Mouse (Mus musculus) gastrocnemius, postnatal 14 days (tissue): ENCODE measurements around the gene Slc38a6. TPM values are rescaled to one million over a fixed set of nuclear protein-coding genes. Genes with fewer than 3 reads are reported as not detected.
A peak's percentile ranks its signal among the peaks of the same experiment; 100 is the strongest.

ENCODE experiments used
- DNase-seq: peaks from one replicate; pipeline ENCODE4 v3.0.0; 2021; ENCODE audit warnings: mixed read lengths
- intact Hi-C: fragments of 180-260 bp; cut with DNase I; formaldehyde crosslinking; loops from one replicate; pipeline ENCODE4 v1.15.1; 2025; ENCODE audit warnings: low total_unique reads
- total RNA-seq, 2 experiments: library from RNA; stranded (reverse); gene quantifications; 2 replicates each; pipeline ENCODE4 v1.2.3; 2021

Gene Slc38a6
- total RNA-seq, 2 experiments from 2014 or later = 4.5 to 5.5 TPM

- no peak for DNase-seq
- intact Hi-C loops = no loop called here
Measured at GRCm38 (mm10) chr12:73350982-73351381, 64.4 kb downstream of the Slc38a6 start.

GRCm38 (mm10) chr12:73351746-73352145 is 65.2 kb downstream of the Slc38a6 start:
- intact Hi-C loops = no loop called here
- no peak for DNase-seq

GRCm38 (mm10) chr12:73353362-73353761 is 66.8 kb downstream of the Slc38a6 start:
- intact Hi-C loops = no loop called here
- DNase-seq = peak; percentile 62

- DNase-seq = no peak
- intact Hi-C loops = no loop called here
Measured at GRCm38 (mm10) chr12:73354521-73354920, 67.9 kb downstream of the Slc38a6 start.

GRCm38 (mm10) chr12:73355084-73355775 is 68.7 kb downstream of the Slc38a6 start:
- no peak for DNase-seq
- intact Hi-C loops = no loop called here

GRCm38 (mm10) chr12:73356696-73357095 is 70.1 kb downstream of the Slc38a6 start:
- intact Hi-C loops = no loop called here
- no peak for DNase-seq

- intact Hi-C loops = no loop called here
- DNase-seq = no peak
Measured at GRCm38 (mm10) chr12:73357311-73357710, 70.7 kb downstream of the Slc38a6 start.

- intact Hi-C loops = no loop called here
Measured at GRCm38 (mm10) chr12:73357736-73358135, 71.2 kb downstream of the Slc38a6 start.

GRCm38 (mm10) chr12:73358640-73359039 is 72.1 kb downstream of the Slc38a6 start:
- intact Hi-C loops = no loop called here
- peak; percentile 63 for DNase-seq

More at GRCm38 (mm10) chr12:73357736-73358135, 71.2 kb downstream of the Slc38a6 start:
- no peak for DNase-seq

- intact Hi-C loops = no loop called here
- DNase-seq = no peak
Measured at GRCm38 (mm10) chr12:73359520-73359919, 72.9 kb downstream of the Slc38a6 start.

- intact Hi-C loops = no loop called here
Measured at GRCm38 (mm10) chr12:73361201-73361600, 74.6 kb downstream of the Slc38a6 start.

GRCm38 (mm10) chr12:73363401-73363800 is 76.8 kb downstream of the Slc38a6 start:
- no peak for DNase-seq
- intact Hi-C loops = no loop called here

More at GRCm38 (mm10) chr12:73361201-73361600, 74.6 kb downstream of the Slc38a6 start:
- no peak for DNase-seq

- DNase-seq = no peak
- intact Hi-C loops = no loop called here
Measured at GRCm38 (mm10) chr12:73363956-73364355, 77.4 kb downstream of the Slc38a6 start.

GRCm38 (mm10) chr12:73366581-73366980 is 80.0 kb downstream of the Slc38a6 start:
- no peak for DNase-seq
- intact Hi-C loops = no loop called here

GRCm38 (mm10) chr12:73367460-73368079 is 81.0 kb downstream of the Slc38a6 start:
- peak; percentile 59 for DNase-seq

GRCm38 (mm10) chr12:73368868-73369608 is 82.5 kb downstream of the Slc38a6 start:
- intact Hi-C loops = no loop called here
- DNase-seq = no peak

More at GRCm38 (mm10) chr12:73367460-73368079, 81.0 kb downstream of the Slc38a6 start:
- intact Hi-C loops = no loop called here

- intact Hi-C loops = no loop called here
Measured at GRCm38 (mm10) chr12:73370367-73370944, 83.9 kb downstream of the Slc38a6 start.

GRCm38 (mm10) chr12:73371132-73371531 is 84.6 kb downstream of the Slc38a6 start:
- intact Hi-C loops = no loop called here
- DNase-seq = no peak

More at GRCm38 (mm10) chr12:73370367-73370944, 83.9 kb downstream of the Slc38a6 start:
- no peak for DNase-seq

GRCm38 (mm10) chr12:73378026-73378425 is 91.4 kb downstream of the Slc38a6 start:
- intact Hi-C loops = no loop called here

More at GRCm38 (mm10) chr12:73378026-73378425, 91.4 kb downstream of the Slc38a6 start:
- DNase-seq = no peak
